Mouse (Mus musculus): Measurements from ENCODE around the gene Trib2. TPM values are rescaled to one million over a fixed set of nuclear protein-coding genes. Genes with fewer than 3 reads are reported as not detected.

Trib2 gene
- polyA plus RNA-seq, 1 experiment from 2014 or later = 2.3 TPM

Small RNA genes within 50 kb of the gene (microRNA-seq; reads per million reads assigned to microRNA genes)
- not detected for gene Mir6387
